Mouse (Mus musculus) liver, embryonic 14.5 days (tissue): ENCODE measurements around the gene Itga2.

Experiments used
- CTCF ChIP-seq: IDR thresholded peaks from 2 replicates; pipeline ENCODE4 v1.5.1; 2016; ENCODE audit warnings: antibody characterized with exemption, low read depth, control low read depth
- EP300 ChIP-seq: IDR thresholded peaks from 2 replicates; pipeline ENCODE4 v1.6.1; 2016; ENCODE audit warnings: antibody characterized with exemption, low read depth

DNA sequence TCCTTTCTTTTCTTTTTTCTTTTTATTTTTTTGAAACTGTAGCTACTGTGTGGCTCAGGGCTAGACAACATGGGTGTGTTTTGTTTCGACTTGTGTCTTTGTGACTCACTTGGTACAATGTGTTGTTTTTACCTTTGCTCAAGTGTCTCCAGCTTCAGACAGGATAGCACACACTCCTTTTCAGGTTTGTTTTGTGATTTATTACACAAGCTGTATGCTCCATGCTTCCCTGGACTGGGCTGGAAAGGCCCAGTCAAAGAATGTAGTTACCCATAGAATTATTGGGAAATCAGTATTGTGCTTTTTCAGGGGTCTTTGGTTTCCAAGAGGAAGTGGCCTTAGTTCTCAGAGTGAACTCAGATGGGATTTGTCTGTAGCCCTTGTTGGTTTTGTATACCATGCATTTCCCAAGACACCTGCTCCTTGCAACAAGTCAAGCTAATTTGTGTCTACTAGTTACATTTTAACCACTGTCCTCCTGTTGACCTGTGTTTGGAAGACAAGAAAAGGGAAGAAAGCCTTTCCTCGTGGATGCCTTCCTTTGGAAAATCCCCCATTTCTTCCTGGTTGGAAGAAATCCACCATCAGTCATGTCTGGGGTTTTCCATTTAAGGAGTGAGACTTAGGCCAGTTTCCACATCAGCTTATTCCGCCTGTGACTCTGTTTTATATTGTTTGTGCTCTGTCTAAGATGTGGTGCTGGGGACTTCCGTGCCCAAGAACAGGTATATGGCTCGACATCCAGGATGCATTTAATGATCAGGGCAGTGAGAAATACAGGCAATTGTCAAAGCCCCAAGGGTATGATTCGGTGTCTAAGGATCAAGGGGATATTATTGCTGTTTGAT is 79.4 kb downstream of the Itga2 start:
- TF ChIP-seq CTCF (no peak), EP300 (no peak)
